11 mouse cellular contexts compared by ENCODE assay signal in genomic region chr19:41615606-41616224, GRCm38 (mm10). TPM values are rescaled to one million over a fixed set of nuclear protein-coding genes. Genes with fewer than 3 reads are reported as not detected.
A peak's percentile ranks its signal among the peaks of the same experiment; 100 is the strongest.
DNase-seq lines count a peak whose midpoint lies in the region; ATAC-seq lines count a peak whose summit lies in the region.
"Had no signal": no experiment of that assay in that cellular context is flagged by ENCODE, and none has a peak within 500 bp of the region (broad histone marks: within the 10 kb centered on the region; RNA-seq: fewer than 3 reads in every experiment).

No protein-coding gene starts in this region.

- H3K4me3 ChIP-seq in hindbrain, embryonic 10.5 days: no peak overlapping the region
- no peak overlapping the region for H3K4me3 ChIP-seq in hindbrain, embryonic 16.5 days (ENCODE audit: low read length)
- no peak overlapping the region for H3K4me3 ChIP-seq in hindbrain, embryonic 12.5 days
- H3K4me3 ChIP-seq in neural tube, embryonic 11.5 days (ENCODE audit: low read depth, low read length): no peak overlapping the region
- H3K4me3 ChIP-seq: embryonic facial prominence, embryonic 13.5 days; lung, embryonic 15.5 days had no signal

- H3K4me1 ChIP-seq in hindbrain, embryonic 10.5 days (replicated peaks): peaks cover 63% of the 10 kb centered on the region
- peaks cover 33% of the 10 kb centered on the region for H3K4me1 ChIP-seq in hindbrain, embryonic 16.5 days (ENCODE audit: control insufficient read depth, insufficient read depth, low read depth, low read length)
- peaks cover 50% of the 10 kb centered on the region for H3K4me1 ChIP-seq in hindbrain, embryonic 12.5 days
- peaks cover 20% of the 10 kb centered on the region for H3K4me1 ChIP-seq in neural tube, embryonic 11.5 days (ENCODE audit: control insufficient read depth, insufficient read depth, low read length)

- H3K9ac ChIP-seq in hindbrain, embryonic 16.5 days (ENCODE audit: low read depth, low read length): no peak overlapping the region
- no peak overlapping the region for H3K9ac ChIP-seq in hindbrain, embryonic 12.5 days
- H3K9ac ChIP-seq in neural tube, embryonic 11.5 days (ENCODE audit: low read length): 0 out of 2 replicates have a peak overlapping the region, but pooled peaks have one; percentile 3
- H3K9ac ChIP-seq: embryonic facial prominence, embryonic 13.5 days; lung, embryonic 15.5 days had no signal

- peaks cover 2% of the 10 kb centered on the region; the same call in 1 of the 2 replicates for H3K9me3 ChIP-seq in hindbrain, embryonic 10.5 days
- no peaks in the 10 kb centered on the region for H3K9me3 ChIP-seq in hindbrain, embryonic 16.5 days (ENCODE audit: control insufficient read depth, low read length)
- no peaks in the 10 kb centered on the region for H3K9me3 ChIP-seq in hindbrain, embryonic 12.5 days (replicated peaks)
- H3K9me3 ChIP-seq in neural tube, embryonic 11.5 days (ENCODE audit: control insufficient read depth, low read length): no peaks in the 10 kb centered on the region
- H3K9me3 ChIP-seq: embryonic facial prominence, embryonic 13.5 days; lung, embryonic 15.5 days had no signal

- H3K27me3 ChIP-seq in hindbrain, embryonic 10.5 days (ENCODE audit: insufficient read depth, poor library complexity, severe bottlenecking): peaks cover 89% of the 10 kb centered on the region
- no peaks in the 10 kb centered on the region; the same call in 1 of the 2 replicates for H3K27me3 ChIP-seq in hindbrain, embryonic 16.5 days (replicated peaks; ENCODE audit: control insufficient read depth, insufficient read depth, low read length)
- peaks cover 37% of the 10 kb centered on the region for H3K27me3 ChIP-seq in hindbrain, embryonic 12.5 days
- H3K27me3 ChIP-seq in neural tube, embryonic 11.5 days (ENCODE audit: control insufficient read depth, insufficient read depth, low read length): no peaks in the 10 kb centered on the region
- H3K27me3 ChIP-seq: lung, embryonic 15.5 days had no signal

- H3K4me2 ChIP-seq in hindbrain, embryonic 16.5 days (ENCODE audit: low read length): no peak overlapping the region
- no peak overlapping the region for H3K4me2 ChIP-seq in hindbrain, embryonic 12.5 days (replicated peaks)
- no peak overlapping the region for H3K4me2 ChIP-seq in neural tube, embryonic 11.5 days (ENCODE audit: low read depth)
- H3K4me2 ChIP-seq: embryonic facial prominence, embryonic 13.5 days; lung, embryonic 15.5 days had no signal

- WGBS in hindbrain, embryonic 10.5 days: 44% methylated on average over 11 of the region's 11 CpGs
- whole genome bisulfite sequencing in hindbrain, embryonic 16.5 days: 49% methylated on average over 11 of the region's 11 CpGs
- WGBS in hindbrain, embryonic 12.5 days: 44% methylated on average over 11 of the region's 11 CpGs
- 56% methylated on average over 11 of the region's 11 CpGs for WGBS in neural tube, embryonic 11.5 days

- H3K36me3 ChIP-seq in hindbrain, embryonic 10.5 days: peaks cover 9% of the 10 kb centered on the region
- H3K36me3 ChIP-seq in hindbrain, embryonic 16.5 days (ENCODE audit: control insufficient read depth, insufficient read depth, low read length): peaks cover under 1% of the 10 kb centered on the region
- 0 out of 2 replicates have a peak, but pooled peaks cover 3% of the 10 kb centered on the region for H3K36me3 ChIP-seq in hindbrain, embryonic 12.5 days
- no peaks in the 10 kb centered on the region for H3K36me3 ChIP-seq in neural tube, embryonic 11.5 days (ENCODE audit: control insufficient read depth, insufficient read depth, low read length)
- H3K36me3 ChIP-seq: embryonic facial prominence, embryonic 13.5 days; lung, embryonic 15.5 days had no signal

- H3K27ac ChIP-seq in hindbrain, embryonic 10.5 days: no peak overlapping the region
- no peak overlapping the region for H3K27ac ChIP-seq in hindbrain, embryonic 16.5 days (ENCODE audit: low read depth, low read length)
- H3K27ac ChIP-seq in hindbrain, embryonic 12.5 days: no peak overlapping the region
- H3K27ac ChIP-seq in neural tube, embryonic 11.5 days (ENCODE audit: low read depth, low read length): no peak overlapping the region
- H3K27ac ChIP-seq: embryonic facial prominence, embryonic 13.5 days; lung, embryonic 15.5 days had no signal

- ATAC-seq in hindbrain, embryonic 16.5 days: no peak
- ATAC-seq in hindbrain, embryonic 12.5 days (ENCODE audit: low FRiP score): peak; percentile 36; the same call in 1 of the 2 replicates
- peak; percentile 17; the same call in 1 of the 2 replicates for ATAC-seq in neural tube, embryonic 11.5 days (ENCODE audit: insufficient read depth, low FRiP score, low TSS enrichment)

- DNase-seq in hindbrain, embryonic 10.5 days (ENCODE audit: low spot score): peak; percentile 86
- peak; percentile 18 for DNase-seq in c-Kit-positive CD71-negative TER-119-negative erythroid progenitor cells, embryonic 14.5 days (ENCODE audit: low read depth)
- DNase-seq in neural tube, embryonic 11.5 days (ENCODE audit: low spot score): peak; percentile 55
- DNase-seq in urinary bladder, postnatal 25 days (ENCODE audit: low spot score): no peak
- no peak for DNase-seq in cerebellum, postnatal 4 days (ENCODE audit: low spot score in 2 of 2)
- DNase-seq in right cerebral cortex, adult 18-20 months: no peak
- DNase-seq: thymus, postnatal 36 days had no signal

RNA-seq across cellular contexts. Expression of gene Gm340, which starts 33.5 kb away (rescaled TPM):
- polyA plus RNA-seq in hindbrain, embryonic 10.5 days (2016; fragmentation: Nextera tagmentation; extraction: Ambion mirVana): 3.0 and 3.3 TPM in 2 replicates
- polyA plus RNA-seq in hindbrain, embryonic 16.5 days (2015; fragmentation: Nextera tagmentation; extraction: Ambion mirVana): 1.6 and 1.7 TPM in 2 replicates
- polyA plus RNA-seq in hindbrain, embryonic 12.5 days (2016; fragmentation: Nextera tagmentation; extraction: Ambion mirVana): 3.9 and 4.8 TPM in 2 replicates
- 4.0 and 4.2 TPM in 2 replicates for polyA plus RNA-seq in neural tube, embryonic 11.5 days (2014; fragmentation: Nextera tagmentation; extraction: Ambion mirVana)

Comparison
In these comparisons a context has a peak if more than half of its experiments do, and no peak if none do; other contexts are left out.
1. DNase-seq: peak in hindbrain, embryonic 10.5 days (single experiment), c-Kit-positive CD71-negative TER-119-negative erythroid progenitor cells, embryonic 14.5 days (single experiment) and neural tube, embryonic 11.5 days (single experiment); none in urinary bladder, postnatal 25 days (single experiment), cerebellum, postnatal 4 days (0 of 2) and right cerebral cortex, adult 18-20 months (single experiment).